Mouse (Mus musculus): ENCODE results near the gene Prkch.

Gene Prkch

GRCm38 (mm10) chr12:73679400-73679801 lies 94.8 kb downstream of the Prkch start:
- DNase-seq (ENCODE audit: low read depth, low spot score): no peak

GRCm38 (mm10) chr12:73682921-73683346 lies 98.3 kb downstream of the Prkch start:
- DNase-seq (ENCODE audit: low read depth, low spot score): no peak

- no peak for DNase-seq (ENCODE audit: low read depth, low spot score)
Observed at GRCm38 (mm10) chr12:73685875-73686274, 101.3 kb downstream of the Prkch start.

- no peak for DNase-seq (ENCODE audit: low read depth, low spot score)
Observed at GRCm38 (mm10) chr12:73686456-73686855, 101.9 kb downstream of the Prkch start.

GRCm38 (mm10) chr12:73687077-73688035 lies 102.8 kb downstream of the Prkch start:
- no peak for DNase-seq (ENCODE audit: low read depth, low spot score)

GRCm38 (mm10) chr12:73692321-73692720 lies 107.7 kb downstream of the Prkch start:
- DNase-seq (ENCODE audit: low read depth, low spot score): no peak

GRCm38 (mm10) chr12:73693347-73693746 lies 108.8 kb downstream of the Prkch start:
- DNase-seq (ENCODE audit: low read depth, low spot score): peak; percentile 76

- no peak for DNase-seq (ENCODE audit: low read depth, low spot score)
Observed at GRCm38 (mm10) chr12:73694690-73695089, 110.1 kb downstream of the Prkch start.

GRCm38 (mm10) chr12:73695110-73695509 lies 110.5 kb downstream of the Prkch start:
- peak; percentile 70 for DNase-seq (ENCODE audit: low read depth, low spot score)

GRCm38 (mm10) chr12:73696084-73696483 lies 111.5 kb downstream of the Prkch start:
- DNase-seq (ENCODE audit: low read depth, low spot score): no peak

GRCm38 (mm10) chr12:73696946-73697345 lies 112.3 kb downstream of the Prkch start:
- no peak for DNase-seq (ENCODE audit: low read depth, low spot score)

- DNase-seq (ENCODE audit: low read depth, low spot score): no peak
Observed at GRCm38 (mm10) chr12:73698436-73698835, 113.8 kb downstream of the Prkch start.

GRCm38 (mm10) chr12:73698841-73699240 lies 114.2 kb downstream of the Prkch start:
- DNase-seq (ENCODE audit: low read depth, low spot score): no peak

GRCm38 (mm10) chr12:73699471-73700186 lies 115.0 kb downstream of the Prkch start:
- DNase-seq (ENCODE audit: low read depth, low spot score): no peak

- no peak for DNase-seq (ENCODE audit: low read depth, low spot score)
Observed at GRCm38 (mm10) chr12:73700544-73701069, 116.0 kb downstream of the Prkch start.

- no peak for DNase-seq (ENCODE audit: low read depth, low spot score)
Observed at GRCm38 (mm10) chr12:73701999-73702398, 117.4 kb downstream of the Prkch start.

- DNase-seq (ENCODE audit: low read depth, low spot score): no peak
Observed at GRCm38 (mm10) chr12:73704382-73704781, 119.8 kb downstream of the Prkch start.

- DNase-seq (ENCODE audit: low read depth, low spot score): peak; percentile 52
Observed at GRCm38 (mm10) chr12:73705097-73705690, 120.6 kb downstream of the Prkch start.

GRCm38 (mm10) chr12:73708498-73708897 lies 123.9 kb downstream of the Prkch start:
- DNase-seq (ENCODE audit: low read depth, low spot score): no peak

- DNase-seq (ENCODE audit: low read depth, low spot score): no peak
Observed at GRCm38 (mm10) chr12:73708920-73709319, 124.3 kb downstream of the Prkch start.

GRCm38 (mm10) chr12:73710846-73711245 lies 126.2 kb downstream of the Prkch start:
- no peak for DNase-seq (ENCODE audit: low read depth, low spot score)

- DNase-seq (ENCODE audit: low read depth, low spot score): no peak
Observed at GRCm38 (mm10) chr12:73712122-73712521, 127.5 kb downstream of the Prkch start.

Measured in ES-CJ7 (cell line).